Mouse (Mus musculus): ENCODE measurements around the gene Rapgef2.

Gene Rapgef2

GRCm38 (mm10) chr3:79286376-79287107 is at the start of gene Rapgef2:
TSS of gene Rapgef2 (minus strand) at chr3:79286517.
- DNase-seq (ENCODE audit: low spot score), result peak; percentile 73

- DNase-seq (ENCODE audit: low spot score), result no peak
These were observed 47.4 kb upstream of the Rapgef2 start for GRCm38 (mm10) chr3:79333643-79334200.

GRCm38 (mm10) chr3:79333051-79333450 is 46.7 kb upstream of the Rapgef2 start:
- no peak for DNase-seq (ENCODE audit: low spot score)

GRCm38 (mm10) chr3:79329691-79330315 is 43.5 kb upstream of the Rapgef2 start:
- no peak for DNase-seq (ENCODE audit: low spot score)

- no peak for DNase-seq (ENCODE audit: low spot score)
These were observed 38.6 kb upstream of the Rapgef2 start for GRCm38 (mm10) chr3:79324697-79325526.

- no peak for DNase-seq (ENCODE audit: low spot score)
These were observed 27.8 kb upstream of the Rapgef2 start for GRCm38 (mm10) chr3:79314006-79314698.

GRCm38 (mm10) chr3:79311895-79312294 is 25.6 kb upstream of the Rapgef2 start:
- DNase-seq (ENCODE audit: low spot score), result no peak

- DNase-seq (ENCODE audit: low spot score), result no peak
These were observed 23.9 kb upstream of the Rapgef2 start for GRCm38 (mm10) chr3:79310184-79310583.

- no peak for DNase-seq (ENCODE audit: low spot score)
These were observed 22.3 kb upstream of the Rapgef2 start for GRCm38 (mm10) chr3:79308605-79309004.

- DNase-seq (ENCODE audit: low spot score), result no peak
These were observed 13.1 kb upstream of the Rapgef2 start for GRCm38 (mm10) chr3:79299401-79299800.

GRCm38 (mm10) chr3:79297281-79297680 is 11.0 kb upstream of the Rapgef2 start:
- no peak for DNase-seq (ENCODE audit: low spot score)

GRCm38 (mm10) chr3:79296586-79296985 is 10.3 kb upstream of the Rapgef2 start:
- no peak for DNase-seq (ENCODE audit: low spot score)

GRCm38 (mm10) chr3:79296049-79296448 is 9.7 kb upstream of the Rapgef2 start:
- DNase-seq (ENCODE audit: low spot score), result no peak

- no peak for DNase-seq (ENCODE audit: low spot score)
These were observed 8.4 kb upstream of the Rapgef2 start for GRCm38 (mm10) chr3:79294701-79295100.

- DNase-seq (ENCODE audit: low spot score), result no peak
These were observed 6.7 kb upstream of the Rapgef2 start for GRCm38 (mm10) chr3:79293023-79293422.

GRCm38 (mm10) chr3:79289050-79289449 is 2.7 kb upstream of the Rapgef2 start:
- no peak for DNase-seq (ENCODE audit: low spot score)

- DNase-seq (ENCODE audit: low spot score), result no peak
These were observed 1.6 kb upstream of the Rapgef2 start for GRCm38 (mm10) chr3:79287699-79288458.

GRCm38 (mm10) chr3:79287108-79287576 is 825 bp upstream of the Rapgef2 start:
- peak; percentile 89 for DNase-seq (ENCODE audit: low spot score)

GRCm38 (mm10) chr3:79286031-79286375 is 314 bp downstream of the Rapgef2 start:
- peak; percentile 24 for DNase-seq (ENCODE audit: low spot score)

- no peak for DNase-seq (ENCODE audit: low spot score)
These were observed 1.1 kb downstream of the Rapgef2 start for GRCm38 (mm10) chr3:79285097-79285675.

- DNase-seq (ENCODE audit: low spot score), result no peak
These were observed 2.3 kb downstream of the Rapgef2 start for GRCm38 (mm10) chr3:79283976-79284375.
